Mouse (Mus musculus): ENCODE results near the gene Rpl21.

Rpl21 gene

DNA sequence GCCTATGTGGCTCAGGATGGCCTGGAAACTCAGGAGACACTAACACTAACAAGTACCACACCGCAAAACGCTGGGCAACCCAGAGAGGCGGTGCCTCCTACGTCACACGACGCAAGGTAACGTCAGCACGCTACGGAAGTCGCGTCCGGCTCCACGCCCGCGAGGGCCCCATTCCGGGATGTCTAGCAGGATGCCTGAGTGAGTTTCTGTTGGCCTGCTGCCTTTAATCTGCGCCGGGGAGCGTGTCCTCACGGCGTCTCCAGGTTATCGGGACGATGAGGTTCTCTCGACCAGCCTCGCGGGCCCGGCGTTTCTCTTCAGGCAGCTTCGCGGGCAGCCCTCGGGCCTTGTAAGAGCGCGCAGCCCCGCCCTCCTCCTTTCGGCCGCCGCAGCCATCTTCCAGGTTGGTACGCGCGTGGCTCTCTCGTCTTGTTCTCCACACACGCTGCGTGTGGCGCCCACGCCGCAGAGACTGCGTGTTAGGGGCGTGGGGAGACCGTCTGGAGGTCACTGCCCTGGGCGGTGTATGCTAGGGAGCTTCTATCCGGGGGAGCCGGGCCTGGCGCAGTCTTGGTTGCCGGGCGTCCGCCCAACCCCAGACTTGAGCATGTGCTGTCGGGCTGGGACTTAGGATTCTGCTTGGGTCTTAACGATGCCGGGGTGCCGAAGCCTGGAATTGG, at the start of gene Rpl21:
Rpl21 (plus strand) TSS at position 122 of the 680 bp plus-strand sequence.
- DNase-seq = peak; percentile 88 to 93

DNA sequence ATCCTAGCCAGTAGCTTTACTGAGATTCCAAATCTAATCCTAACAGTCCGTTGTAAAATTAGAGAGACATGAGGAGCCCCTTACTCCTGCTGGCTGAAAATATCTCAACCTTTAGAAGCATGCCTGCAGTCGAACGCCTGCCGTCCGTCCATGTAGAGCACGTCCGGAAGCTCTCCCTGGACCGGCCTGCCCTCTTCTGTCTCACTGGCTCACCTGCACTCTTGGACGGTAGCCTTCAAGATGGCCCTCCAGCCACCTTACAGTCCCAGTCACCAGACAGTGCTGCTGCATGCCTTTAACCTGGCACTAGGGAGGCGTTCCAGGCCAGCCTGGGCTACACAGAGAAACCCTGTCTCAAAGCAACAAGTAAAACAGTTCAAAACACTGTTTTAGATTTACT, 49.4 kb upstream of the Rpl21 start:
- no peak for DNase-seq

DNA sequence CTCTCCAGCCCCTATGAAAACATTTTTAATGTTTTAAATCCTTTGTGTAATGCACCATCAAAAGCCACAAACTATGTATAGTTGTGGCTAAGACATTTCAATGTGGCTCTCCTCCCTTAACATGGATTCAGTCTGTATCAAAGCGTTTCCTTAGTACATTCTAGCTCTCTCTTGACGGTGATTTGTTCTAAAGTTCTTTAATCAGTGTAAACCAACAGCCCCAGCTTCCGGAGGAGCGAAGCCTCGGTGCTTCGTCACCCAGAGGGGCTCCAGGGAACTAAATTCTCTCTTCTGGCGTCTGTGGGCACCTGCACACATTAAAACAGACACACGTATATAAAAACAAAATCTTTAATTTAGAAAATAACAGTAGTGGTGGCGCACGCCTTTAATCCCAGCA, 48.8 kb upstream of the Rpl21 start:
- DNase-seq = no peak

DNA sequence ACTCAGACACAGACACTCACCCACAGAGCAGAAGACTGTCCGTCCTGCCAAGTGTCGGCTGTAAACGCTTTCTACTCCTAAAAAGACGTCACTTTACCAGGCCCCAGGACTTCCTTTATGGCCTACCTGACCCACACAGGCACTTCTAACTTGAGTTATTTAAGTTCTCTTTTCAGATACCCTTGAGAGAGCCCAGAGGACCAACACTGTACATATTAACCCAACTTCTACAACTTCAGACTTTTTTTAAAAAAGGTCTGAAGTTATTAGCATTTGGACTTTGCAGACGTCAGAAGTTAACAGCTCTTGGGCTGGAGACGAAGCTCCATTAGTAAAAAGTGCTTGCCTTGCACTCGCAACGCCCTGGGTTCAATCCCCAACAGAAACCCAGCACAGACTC, 46.6 kb upstream of the Rpl21 start:
- DNase-seq = no peak

DNA sequence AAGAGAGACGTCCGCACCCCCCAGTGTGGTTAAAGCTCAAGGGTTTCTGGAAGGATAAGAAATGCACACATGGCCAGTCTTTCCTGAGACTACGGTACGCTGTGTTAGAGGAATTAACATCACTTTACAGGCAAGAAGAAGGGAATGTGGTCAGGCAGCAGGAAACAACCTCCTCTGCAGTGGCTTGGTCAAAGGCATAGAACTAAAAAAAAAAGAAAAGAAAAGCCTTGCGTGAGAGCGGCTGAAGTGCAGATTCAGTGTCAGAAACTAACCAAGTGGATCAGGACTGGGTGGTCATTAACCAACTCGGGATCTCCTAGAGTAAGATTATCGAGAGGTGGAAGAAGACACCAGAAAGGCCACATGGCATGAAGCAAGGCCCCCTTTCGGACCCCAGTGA, 43.3 kb upstream of the Rpl21 start:
- no peak for DNase-seq

DNA sequence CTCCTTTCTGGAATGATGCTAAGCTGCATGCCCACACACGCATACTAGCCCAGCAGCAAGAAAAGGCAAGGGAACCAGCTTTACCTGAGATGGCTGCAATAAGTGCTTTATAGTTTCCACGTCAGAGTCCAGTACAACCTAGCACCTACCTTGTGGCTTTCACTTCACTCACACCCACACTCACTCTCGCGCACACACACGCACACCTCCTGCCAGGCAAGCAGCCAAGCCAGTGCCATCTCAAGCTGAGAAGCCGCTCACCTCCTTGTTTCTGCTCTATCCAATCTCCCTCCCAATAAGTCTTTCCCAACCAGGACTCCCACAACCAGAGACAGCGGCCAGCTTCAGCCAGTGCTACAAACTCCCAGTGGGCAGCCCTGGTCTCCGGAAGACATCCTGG, 41.7 kb upstream of the Rpl21 start:
- DNase-seq = no peak

DNA sequence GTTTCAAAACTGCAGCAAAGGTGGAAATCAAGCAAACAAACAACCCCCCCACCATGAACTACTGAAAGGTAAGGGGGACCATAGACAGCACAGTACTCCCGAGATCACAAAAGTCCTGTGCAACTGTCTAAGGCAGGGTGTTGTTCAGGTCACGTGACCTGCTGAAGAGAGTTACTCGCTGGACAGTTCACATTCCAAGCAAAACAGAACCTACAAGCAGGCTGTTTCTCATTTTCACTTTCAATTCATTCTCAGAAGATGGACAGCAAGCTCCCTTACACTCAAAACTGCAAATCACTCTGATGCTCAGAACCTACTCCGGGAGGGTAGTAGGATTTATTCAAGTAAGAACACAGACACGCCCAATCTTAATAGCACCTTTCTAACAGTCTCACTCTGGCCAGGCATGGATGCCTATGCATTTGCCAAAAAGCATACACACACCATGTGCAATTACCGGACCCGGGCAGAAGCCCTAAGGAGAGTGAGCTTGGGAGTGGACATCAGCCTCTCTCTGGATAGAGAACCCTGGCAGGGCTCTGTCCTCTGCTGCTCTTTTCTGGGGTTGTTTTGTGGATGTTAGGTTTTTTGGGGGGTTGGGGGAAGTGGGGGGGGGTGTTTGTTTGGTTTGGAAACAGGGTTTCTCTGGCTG, 40.4 kb upstream of the Rpl21 start:
- no peak for DNase-seq

DNA sequence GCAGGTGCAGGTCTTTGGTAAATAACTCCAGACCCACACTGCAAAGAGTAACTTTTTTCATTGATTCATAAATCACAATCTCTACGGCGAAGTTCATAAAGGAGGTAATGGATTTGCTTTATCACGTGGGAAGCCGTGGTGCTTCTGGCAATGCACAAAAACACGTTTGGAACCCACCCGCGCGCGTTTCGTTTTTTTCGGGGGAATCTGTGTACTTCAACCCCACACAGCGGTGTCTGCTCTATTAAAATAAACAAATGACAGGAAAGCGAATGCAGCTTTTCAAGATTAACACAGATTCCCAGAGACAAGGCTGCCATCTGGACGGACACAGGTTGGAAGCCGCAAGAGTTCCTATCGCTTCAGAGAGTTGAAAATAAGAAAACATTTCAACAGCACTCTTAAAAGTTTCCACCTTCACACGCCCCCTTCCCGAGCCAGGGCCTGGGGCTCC, 39.0 kb upstream of the Rpl21 start:
- no peak for DNase-seq

DNA sequence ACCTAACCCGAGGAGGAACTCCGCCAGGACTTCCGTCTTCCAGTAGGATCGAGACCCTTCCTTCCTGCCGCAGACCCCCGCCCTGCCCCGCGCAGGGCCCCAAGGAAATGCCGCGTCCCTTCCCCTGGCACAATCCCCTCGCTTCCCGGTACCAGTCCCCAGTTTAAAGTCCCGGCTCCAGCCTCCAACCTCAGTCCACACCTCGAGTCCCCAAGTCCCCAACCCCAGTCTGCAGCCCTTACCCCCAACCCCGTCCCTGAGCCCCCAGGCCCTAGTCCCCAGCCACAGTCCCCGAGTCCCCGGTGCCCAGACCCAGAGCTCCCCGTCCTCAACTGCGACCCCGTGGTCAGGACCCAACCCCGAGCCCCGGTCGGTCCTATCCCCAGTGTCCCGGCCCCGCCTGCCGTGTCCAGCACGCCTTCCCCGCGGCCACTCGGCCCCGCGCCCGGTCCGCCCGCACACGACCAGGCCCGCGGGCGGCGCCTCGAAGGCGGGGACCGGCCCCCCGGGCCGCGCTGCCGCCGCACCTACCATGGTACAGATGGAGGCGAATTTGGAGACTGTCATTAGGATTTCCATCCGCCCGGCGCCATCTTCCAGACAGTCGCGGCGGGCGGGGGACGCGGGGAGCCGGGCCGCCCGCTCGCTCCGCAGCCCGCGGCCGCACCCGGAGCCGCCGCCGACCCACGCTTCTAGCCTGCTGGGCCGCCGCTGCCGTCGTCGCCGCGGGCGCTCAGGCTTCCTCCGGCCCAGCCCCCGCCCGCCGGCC, 38.4 kb upstream of the Rpl21 start:
- DNase-seq = no peak

DNA sequence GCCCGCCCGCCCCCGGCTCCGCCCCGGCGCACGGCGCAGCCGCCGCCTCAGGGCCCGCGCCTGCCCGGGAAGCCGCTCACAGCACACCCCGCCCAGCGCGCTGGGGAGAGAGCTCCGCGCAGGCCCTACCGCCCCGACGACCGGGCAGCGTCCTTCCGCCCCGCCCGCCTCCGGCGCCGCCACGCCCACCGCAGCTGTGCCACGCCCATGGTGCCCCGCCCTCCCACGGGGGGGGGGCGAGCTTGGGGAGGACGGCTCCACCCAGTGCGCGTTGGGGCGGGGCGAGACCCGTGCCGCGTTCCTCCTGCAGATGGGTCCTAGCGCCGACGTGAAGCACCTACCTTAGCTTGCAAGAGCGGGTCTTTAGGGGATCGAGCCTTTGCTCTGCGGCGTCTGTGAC, 37.8 kb upstream of the Rpl21 start, which contains the start of gene Usp12:
Usp12 (minus strand) TSS at position 154 of the 400 bp plus-strand sequence.
- DNase-seq = peak; percentile 99 to 100

DNA sequence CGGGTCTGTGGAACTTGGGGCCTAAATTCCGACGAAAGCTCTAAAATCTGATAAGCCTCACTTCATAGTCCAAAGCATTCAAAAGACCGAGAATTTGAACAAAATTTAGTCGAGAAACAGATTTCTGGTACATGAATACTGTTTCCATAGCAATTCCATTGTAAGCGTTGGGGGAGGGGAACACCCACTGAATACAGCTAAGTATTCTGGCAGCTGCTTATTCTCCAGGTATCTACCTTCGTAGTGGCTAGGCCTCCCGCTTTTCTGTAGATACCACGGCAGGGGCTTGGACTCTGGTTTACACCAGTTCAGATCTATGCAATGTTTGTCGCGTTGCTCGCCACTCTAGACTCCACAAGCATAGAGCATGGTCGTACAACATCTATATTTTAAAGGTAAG, 37.0 kb upstream of the Rpl21 start:
- DNase-seq = no peak

DNA sequence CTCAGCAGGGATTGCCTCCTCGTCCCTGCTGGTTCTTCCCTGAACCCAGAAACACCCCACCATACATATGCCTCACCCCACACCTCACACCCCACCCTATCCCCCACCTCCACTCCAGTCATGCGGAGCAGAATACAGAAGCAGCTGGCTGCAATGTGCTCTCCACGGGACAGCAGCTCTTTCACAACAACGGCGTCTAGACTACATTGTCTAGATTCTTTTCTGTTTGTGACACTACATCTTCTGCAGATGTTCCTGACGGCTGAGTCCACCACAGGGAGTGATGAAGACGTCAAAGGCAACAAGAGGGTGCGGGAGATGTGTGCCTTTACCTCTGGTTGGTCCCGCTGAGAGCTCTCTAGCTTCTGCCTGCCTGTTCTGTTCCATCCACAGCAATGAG, 34.7 kb upstream of the Rpl21 start:
- no peak for DNase-seq

DNA sequence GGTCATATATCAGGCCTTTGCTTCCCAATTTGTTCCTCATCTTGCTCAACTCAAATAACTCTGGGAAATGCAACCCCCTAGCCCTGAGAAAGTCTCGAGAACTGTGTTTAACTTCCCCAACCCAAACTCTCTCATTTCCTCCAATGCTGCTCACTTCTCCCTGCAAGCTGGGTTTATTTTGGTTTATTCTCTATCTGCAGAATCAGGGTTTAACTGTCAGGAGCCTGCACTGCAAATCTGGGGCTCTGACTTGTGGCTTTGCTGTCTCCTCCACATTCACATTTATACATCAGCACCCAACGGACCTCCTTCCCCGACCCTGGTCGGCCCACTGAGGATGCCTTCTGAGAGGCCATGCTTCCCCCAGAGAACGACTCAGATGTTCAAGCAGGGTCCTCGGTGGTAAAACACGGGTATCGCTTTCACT, 26.7 kb upstream of the Rpl21 start:
- DNase-seq = no peak

DNA sequence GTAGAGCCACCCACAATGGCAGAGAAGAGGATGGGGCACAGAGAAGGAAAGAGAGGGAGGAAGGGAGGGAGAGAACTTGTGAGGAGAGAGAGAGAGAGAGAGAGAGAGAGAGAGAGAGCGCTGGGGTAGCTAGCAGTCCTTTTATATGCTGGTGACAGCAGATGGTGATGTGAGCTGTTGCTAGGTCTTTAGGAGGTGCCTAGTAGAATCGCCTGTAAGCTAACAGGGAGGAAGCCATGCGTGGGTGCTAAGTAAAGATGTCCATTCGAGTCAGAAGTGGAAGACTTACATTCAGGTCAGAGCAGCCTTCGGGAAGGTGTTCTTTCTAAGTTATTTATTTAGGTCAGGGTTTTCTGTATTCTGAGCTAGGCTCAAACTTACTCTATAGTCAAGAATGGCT, 22.7 kb upstream of the Rpl21 start:
- DNase-seq = no peak

DNA sequence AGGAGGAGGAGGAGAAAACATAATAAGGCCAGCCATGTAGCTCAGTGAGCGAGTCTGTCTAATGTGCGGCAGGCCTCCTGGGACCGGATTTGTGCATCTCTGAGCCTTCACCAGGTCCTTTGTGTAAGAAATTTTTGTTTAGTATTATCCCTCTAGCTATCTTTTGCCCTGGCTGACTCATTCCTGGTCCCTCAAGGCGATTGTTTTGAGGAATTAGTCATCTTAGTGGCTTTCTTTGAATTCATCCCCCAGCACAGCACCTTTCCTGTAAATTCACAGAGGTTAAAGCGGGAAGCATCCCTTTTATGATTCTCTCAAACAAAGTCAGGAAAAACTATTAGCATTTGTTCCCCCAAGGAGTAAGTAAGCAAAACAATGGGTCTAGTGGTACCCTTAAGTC, 19.8 kb upstream of the Rpl21 start:
- DNase-seq = no peak

DNA sequence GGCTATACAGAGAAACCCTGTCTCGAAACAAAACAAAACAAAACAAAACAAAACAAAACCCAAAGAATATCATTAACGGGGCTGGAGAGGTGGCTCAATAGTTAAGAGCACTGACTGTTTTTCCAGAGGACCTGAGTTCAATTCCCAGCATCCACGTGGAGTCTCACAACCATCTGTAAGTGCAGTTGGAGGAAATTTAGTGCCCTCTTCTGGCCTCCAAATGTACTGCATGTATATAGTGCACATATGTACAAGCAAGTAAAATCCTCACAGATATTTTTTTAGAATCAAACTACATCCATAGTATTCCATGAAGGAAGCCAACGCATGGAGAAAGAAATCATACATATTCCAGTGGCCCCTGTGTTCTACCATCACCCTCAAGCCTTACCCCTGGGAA, 19.3 kb upstream of the Rpl21 start:
- no peak for DNase-seq

DNA sequence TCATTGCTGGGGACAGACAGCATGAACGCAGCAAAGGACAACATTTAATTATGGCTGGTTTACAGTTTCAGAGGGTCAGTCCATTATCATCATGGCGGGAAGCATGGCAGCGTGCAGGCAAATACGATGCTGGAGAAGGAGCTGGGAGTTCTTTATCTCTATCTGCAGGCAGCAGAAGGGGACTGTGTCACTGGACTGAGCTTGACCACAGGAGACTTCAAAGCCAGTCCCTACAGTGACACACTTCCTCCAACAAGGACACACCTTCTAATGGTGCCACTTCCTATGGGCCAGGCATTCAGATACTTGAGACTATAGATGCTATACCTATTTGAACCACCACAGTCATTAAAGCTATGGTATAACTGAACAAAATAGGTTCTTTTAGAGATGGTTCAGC, 17.3 kb upstream of the Rpl21 start:
- no peak for DNase-seq

DNA sequence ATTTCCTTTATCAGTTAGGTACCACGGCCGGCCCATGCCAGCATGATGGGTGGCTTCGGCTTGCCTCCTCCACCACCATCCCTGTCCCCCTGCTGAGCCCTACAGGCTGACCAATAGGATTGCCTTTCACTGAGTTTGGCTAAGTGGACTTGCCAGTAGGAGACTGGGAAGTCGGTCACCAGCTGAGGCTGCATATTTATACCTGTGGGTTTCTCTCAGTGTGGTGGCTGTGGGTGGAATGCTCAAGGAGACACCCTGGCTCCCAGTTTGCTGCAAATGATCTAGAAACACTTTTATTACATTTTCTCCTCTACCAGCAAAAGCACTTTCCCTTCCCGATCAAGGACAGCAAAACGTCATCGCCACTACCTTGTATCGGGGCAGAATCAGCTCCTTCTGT, 15.1 kb upstream of the Rpl21 start:
- no peak for DNase-seq

DNA sequence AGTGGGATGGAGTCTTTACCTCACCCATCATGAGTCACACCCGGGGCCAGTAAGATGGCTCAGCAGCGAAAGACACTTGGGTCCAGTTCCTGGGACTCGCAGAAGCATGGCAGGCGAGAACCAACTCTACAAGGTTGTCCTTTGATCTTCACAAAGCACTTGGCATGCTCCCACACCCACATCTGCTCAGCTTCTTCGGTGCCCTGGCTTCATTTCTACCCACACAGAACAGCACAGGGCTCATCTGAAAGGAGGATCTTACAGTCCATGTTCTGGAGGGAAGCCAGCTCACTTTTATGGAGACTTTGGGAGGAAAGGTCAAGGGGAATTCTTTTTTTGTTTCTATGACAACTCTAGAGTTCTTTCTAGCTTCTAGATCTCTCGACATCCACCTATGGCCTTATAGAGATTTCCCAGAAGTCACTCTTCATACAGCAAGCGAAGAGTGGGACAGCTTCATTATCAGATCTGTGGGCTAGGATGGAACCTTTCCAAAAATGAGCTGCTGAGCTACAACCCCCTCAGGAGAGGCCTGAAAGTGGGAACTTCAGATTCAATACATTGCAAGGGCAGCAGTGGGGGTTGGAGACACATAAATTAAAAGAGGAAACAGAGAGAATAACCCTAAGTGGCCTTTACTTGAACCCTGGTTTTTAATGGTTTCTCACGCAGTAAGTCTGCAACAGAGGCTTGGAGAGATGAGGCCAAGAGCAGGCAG, 13.6 kb upstream of the Rpl21 start:
- DNase-seq = no peak

DNA sequence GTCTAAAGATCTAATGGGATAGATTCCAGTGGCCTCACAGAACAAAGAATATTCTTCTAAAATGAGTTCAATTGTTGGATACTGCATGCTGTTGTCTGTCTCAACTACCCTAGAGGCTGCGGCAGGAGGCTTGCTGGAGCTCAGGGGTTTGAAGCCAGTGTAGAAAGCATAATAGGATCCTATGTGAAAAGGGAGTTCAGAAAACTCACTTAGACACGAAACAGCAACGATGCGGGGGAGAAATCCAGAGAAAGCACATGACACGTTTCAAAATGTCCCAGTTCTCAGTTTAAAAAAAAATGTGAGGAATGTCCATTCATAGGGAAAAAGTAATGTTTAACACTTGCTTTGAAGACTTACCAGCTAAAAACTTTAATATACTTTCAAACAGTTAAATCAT, 9.7 kb upstream of the Rpl21 start:
- no peak for DNase-seq

DNA sequence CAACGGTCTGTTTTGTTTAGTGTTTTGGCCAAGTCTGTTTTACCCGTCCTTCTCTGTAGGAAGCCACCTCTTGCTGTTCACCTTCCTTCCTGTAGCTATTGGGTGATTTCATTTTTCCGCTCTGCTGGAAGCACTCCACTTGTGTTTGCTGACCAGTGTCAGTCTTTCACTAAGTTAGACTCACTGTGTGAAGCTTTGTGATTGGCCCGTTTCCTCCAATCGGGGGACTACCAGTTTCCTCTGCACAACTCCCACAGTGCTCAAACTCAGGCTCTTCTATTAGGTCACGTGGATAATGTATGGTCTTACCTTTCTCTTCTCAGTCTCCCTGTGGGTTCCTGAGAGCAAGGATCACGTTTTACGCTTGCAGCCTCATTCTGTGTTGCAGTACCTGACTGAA, 3.2 kb upstream of the Rpl21 start:
- DNase-seq = peak; percentile 33 to 37

DNA sequence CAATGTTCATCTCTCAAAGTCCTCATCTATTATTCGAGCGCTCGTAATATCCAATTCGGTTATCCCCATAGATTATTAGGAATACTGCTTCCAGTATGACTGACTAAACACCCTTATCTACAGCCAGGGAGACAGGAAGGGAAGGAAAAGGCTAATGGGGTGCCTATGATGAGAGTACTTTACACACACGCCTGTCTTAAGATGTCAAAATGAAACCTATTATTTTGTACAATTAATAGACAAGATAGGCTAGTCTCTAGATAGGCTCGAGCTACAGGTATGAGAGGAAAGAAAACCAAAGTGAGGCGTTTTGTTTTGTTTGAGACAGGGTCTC, 288 bp upstream of the Rpl21 start:
- no peak for DNase-seq

DNA sequence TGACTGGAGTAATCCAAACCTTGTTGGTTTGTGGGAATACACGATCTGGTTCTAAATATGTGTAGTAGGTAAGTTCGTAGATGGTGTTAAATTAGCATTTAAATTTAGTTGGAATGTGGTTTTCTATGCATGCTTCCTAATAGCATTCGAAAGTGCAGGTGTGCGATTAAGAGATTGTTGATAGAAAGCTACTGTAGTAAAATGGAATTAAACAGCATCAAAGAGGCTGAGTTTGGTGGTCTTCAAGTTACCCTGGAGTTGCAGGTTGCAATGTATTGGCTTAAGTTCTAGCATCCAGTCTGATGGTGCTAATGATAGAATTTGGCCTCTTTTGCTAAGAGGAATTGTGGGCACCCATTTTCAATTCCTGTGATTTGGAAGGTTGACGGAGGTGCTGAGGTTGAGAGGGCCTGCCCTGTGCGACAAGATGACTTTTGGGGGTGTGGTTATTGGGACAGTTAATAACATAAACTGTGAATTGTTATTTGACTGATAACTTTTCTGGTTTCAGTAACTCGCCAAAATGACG, 1.0 kb downstream of the Rpl21 start:
- no peak for DNase-seq

Measured in spleen, adult 18-20 months (tissue).